Mouse (Mus musculus) thymus, adult 2 months (tissue): ENCODE data around the gene Gm28048.

ENCODE experiments used
- CTCF ChIP-seq: fragments of 200-500 bp; IDR thresholded peaks from 2 replicates; pipeline ENCODE4 v1.5.1; 2012; ENCODE audit warnings: mild to moderate bottlenecking, control low read depth, low read length, moderate library complexity, borderline replicate concordance; ENCODE audit not compliant: control insufficient read depth, poor library complexity, insufficient read depth; ENCODE audit errors: extremely low read depth
- POLR2A ChIP-seq: fragments of 200-500 bp; IDR thresholded peaks from 2 replicates; pipeline ENCODE4 v1.6.1; 2012; ENCODE audit warnings: mild to moderate bottlenecking, low read length, control low read depth, moderate library complexity; ENCODE audit not compliant: control insufficient read depth, poor library complexity, insufficient read depth; ENCODE audit errors: extremely low read depth

DNA sequence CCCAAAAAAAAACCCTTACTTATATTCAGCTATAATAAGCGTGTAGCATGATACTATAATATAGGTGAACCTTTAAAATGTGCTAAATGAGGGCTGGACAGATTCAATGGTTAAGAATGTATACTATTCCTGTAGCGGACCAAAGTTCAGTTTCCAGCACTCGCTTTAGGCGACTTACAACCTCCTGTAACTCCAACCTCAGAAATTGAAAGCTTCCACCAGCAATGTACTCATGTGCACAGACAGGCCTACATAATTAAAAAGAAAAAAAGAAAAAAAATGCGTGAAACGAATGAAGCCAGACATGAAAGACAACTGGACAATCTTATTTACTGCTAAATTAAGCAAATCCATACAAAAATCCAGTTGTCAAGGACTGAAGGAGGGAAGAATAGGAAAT lies 956 bp upstream of the Gm28048 start:
- TF ChIP-seq POLR2A (no peak), CTCF (no peak)
